In the genomic region with DNA sequence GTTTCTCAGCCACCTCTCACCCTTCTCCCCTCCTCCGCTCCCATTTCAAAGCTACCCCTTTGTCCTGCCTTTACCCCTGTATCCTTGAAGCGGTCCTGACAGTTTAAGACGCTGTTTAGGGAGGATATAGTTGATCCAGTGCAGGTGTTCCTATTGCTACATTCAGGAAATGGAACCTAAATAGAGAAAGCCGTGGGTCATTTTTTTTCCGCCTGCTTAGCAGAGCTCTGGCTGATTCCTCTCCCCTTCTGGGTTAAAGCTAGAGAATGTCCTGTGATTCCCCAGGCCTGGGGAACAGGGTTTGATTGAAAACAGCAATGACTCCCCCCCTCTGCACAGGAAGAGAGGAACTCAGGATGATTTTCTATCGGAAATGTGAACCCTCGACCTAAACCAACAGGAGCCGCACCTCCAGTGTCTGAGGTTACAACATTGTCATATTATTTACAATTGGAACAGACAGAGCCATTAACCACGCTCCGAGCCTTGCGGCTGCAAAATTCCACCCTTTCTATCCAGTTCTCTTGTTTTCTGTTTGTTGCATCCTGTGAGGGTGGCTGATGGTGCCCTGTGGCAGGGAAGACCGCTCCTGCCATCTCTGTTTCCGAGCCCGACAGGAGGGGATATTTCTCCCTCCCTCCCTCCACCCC, we compare ENCODE assay signal across 8 mouse cellular contexts.
DNase-seq lines count a peak whose midpoint lies in the region; ATAC-seq and TF ChIP-seq lines count a peak whose summit lies in the region.

No protein-coding gene starts in this region.

- TF ChIP-seq CTCF in kidney, adult 2 months (conservative IDR thresholded peaks at IDR 0.05; ENCODE audit: insufficient read depth, insufficient read length, low read depth, low read length) = no peak

- H3K4me2 ChIP-seq in hindbrain, embryonic 12.5 days (replicated peaks) = peak overlapping the region; percentile 49
- H3K4me2 ChIP-seq in midbrain, embryonic 12.5 days (replicated peaks) = peak overlapping the region; percentile 47

- H3K9me3 ChIP-seq in hindbrain, embryonic 12.5 days (replicated peaks) = no peaks in the 10 kb centered on the region
- no peaks in the 10 kb centered on the region for H3K9me3 ChIP-seq in midbrain, embryonic 12.5 days

- TF ChIP-seq POLR2A in kidney, adult 2 months (IDR thresholded peaks at IDR 0.05; ENCODE audit: low read depth, low read length) = no peak

- H3K4me3 ChIP-seq in kidney, adult 2 months (ENCODE audit: insufficient read depth, low read depth, low read length) = no peak overlapping the region
- peak overlapping the region; percentile 22 for H3K4me3 ChIP-seq in hindbrain, embryonic 12.5 days
- H3K4me3 ChIP-seq in midbrain, embryonic 12.5 days = peak overlapping the region; percentile 30

- H3K27ac ChIP-seq in kidney, adult 2 months (ENCODE audit: insufficient read depth, low read depth, low read length) = no peak overlapping the region
- H3K27ac ChIP-seq in hindbrain, embryonic 12.5 days = no peak overlapping the region
- no peak overlapping the region for H3K27ac ChIP-seq in midbrain, embryonic 12.5 days (replicated peaks)

- DNase-seq in kidney, adult 2 months = peak; percentile 7
- no peak for DNase-seq in kidney, adult 8-10 months
- DNase-seq in cerebellum, postnatal 36 days = peak; percentile 16 to 31
- no peak for DNase-seq in layer of hippocampus, adult 18-20 months (ENCODE audit: low spot score in 2 of 2)
- no peak for DNase-seq in right cerebral cortex, adult 2 months (ENCODE audit: low spot score in 2 of 2)
- no peak for DNase-seq in adrenal gland, adult 8-10 months

- ATAC-seq in hindbrain, embryonic 12.5 days (ENCODE audit: low FRiP score) = peak; percentile 51; the same call in 1 of the 2 replicates
- 0 out of 2 replicates have a peak, but pooled peaks have one; percentile 25 for ATAC-seq in midbrain, embryonic 12.5 days (ENCODE audit: low FRiP score, low read depth)

- H3K9ac ChIP-seq in hindbrain, embryonic 12.5 days = peak overlapping the region; percentile 19; the same call in 1 of the 2 replicates
- peak overlapping the region; percentile 25; the same call in 1 of the 2 replicates for H3K9ac ChIP-seq in midbrain, embryonic 12.5 days (replicated peaks)

- H3K36me3 ChIP-seq in kidney, adult 2 months (ENCODE audit: control insufficient read depth, insufficient read depth, low read length) = no peaks in the 10 kb centered on the region
- H3K36me3 ChIP-seq in hindbrain, embryonic 12.5 days = no peaks in the 10 kb centered on the region
- H3K36me3 ChIP-seq in midbrain, embryonic 12.5 days = no peaks in the 10 kb centered on the region

- WGBS in kidney, adult 2 months = 8% methylated on average over 14 of the region's 14 CpGs
- 22% methylated on average over 14 of the region's 14 CpGs for WGBS in hindbrain, embryonic 12.5 days
- 23% methylated on average over 14 of the region's 14 CpGs for WGBS in midbrain, embryonic 12.5 days

- no peaks in the 10 kb centered on the region; the same call in 1 of the 2 replicates for H3K27me3 ChIP-seq in kidney, adult 2 months (replicated peaks; ENCODE audit: control insufficient read depth, insufficient read depth, low read length)
- H3K27me3 ChIP-seq in hindbrain, embryonic 12.5 days = no peaks in the 10 kb centered on the region
- H3K27me3 ChIP-seq in midbrain, embryonic 12.5 days = no peaks in the 10 kb centered on the region

- H3K4me1 ChIP-seq in kidney, adult 2 months (ENCODE audit: control insufficient read depth, insufficient read depth, low read length) = peaks cover 2% of the 10 kb centered on the region; the same call in 1 of the 2 replicates
- H3K4me1 ChIP-seq in hindbrain, embryonic 12.5 days = peaks cover 12% of the 10 kb centered on the region
- peaks cover 20% of the 10 kb centered on the region for H3K4me1 ChIP-seq in midbrain, embryonic 12.5 days

Comparison
In these comparisons a context has a peak if more than half of its experiments do, and no peak if none do; other contexts are left out.
1. DNase-seq: peak in kidney, adult 2 months (single experiment) and cerebellum, postnatal 36 days (2 of 2); none in kidney, adult 8-10 months (0 of 2), layer of hippocampus, adult 18-20 months (0 of 2), right cerebral cortex, adult 2 months (0 of 2) and adrenal gland, adult 8-10 months (single experiment).